Mouse (Mus musculus): Measurements from ENCODE around the gene Krtap3-2. TPM values are rescaled to one million over a fixed set of nuclear protein-coding genes. Genes with fewer than 3 reads are reported as not detected.
"Not testable (repeated sequence)": the region's sequence is repeated elsewhere in the genome, so short reads cannot be mapped to it uniquely, and the experiment has no call there.

Krtap3-2 gene
- total RNA-seq (2021): not detected
- not detected in 2 replicates for polyA plus RNA-seq (2012; rRNA removed)
- long read RNA-seq: 0 reads

DNA sequence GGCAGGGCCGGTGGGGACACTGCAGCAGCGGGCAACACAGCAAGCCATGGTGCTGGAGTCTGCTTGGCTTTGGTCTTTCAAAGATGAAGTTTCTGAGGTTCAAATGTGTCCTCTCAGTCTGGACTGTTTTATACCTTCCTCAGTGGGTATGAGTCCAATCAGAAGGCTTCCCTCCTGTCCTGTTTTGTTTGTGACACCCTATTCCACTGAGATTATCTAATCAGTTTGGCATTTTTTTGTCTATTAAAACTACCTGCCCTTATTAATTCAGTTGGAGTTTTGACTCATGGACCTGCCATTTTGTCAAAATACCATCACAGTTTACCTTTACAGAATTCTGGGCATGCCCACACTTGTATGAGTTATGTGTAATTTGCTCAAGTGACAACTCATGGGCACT, at the start of gene Krtap3-2:
Gene Krtap3-2 (minus strand): TSS at position 101 of the 400 bp plus-strand sequence.
- no peak for DNase-seq

DNA sequence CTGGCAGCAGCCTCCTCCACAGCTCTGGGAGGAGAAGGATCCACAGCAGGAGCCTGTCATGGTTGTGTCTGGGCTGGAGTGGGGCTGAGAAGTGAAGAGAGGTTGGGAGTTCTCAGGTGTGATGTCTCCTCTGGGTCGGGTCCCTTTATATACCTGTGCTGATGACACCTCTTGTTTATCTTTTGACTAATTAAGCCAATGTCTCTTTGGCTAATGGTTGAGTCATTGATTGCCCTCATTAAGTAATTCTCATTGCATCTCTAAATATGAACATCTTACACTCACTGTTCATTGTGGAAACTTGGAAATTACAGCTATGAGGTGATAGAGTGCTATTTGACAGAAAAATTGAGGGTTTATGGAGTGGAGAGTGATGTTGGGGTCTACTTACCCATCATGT, 46.6 kb upstream of the Krtap3-2 start, which contains the start of gene Gm11938:
Gene Gm11938 (minus strand): TSS at position 101 of the 400 bp plus-strand sequence.
- DNase-seq: not testable (repeated sequence)

DNA sequence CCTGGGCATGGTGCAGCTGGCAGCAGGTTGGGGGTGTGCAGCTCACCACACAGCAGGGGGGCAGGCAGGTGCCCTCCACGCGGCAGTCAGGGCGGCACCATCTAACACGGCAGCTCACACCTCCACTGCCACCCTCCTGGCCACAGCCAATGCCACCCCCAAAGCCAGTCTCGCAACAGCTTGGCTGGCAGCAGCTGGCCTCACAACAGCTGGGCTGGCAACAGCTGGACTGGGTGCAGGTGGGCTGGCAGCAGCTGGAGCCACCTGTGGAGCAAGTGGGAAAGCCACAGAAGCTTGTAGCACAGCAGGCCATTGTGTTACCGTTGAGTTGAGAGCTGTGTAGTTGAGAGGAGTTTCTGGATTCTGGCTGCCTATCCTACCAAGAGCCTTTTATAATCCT, 41.1 kb upstream of the Krtap3-2 start, which contains the start of gene Krtap9-3:
Gene Krtap9-3 (minus strand): TSS at position 364 of the 400 bp plus-strand sequence.
- not testable (repeated sequence) for DNase-seq

GRCm38 (mm10) chr11:99590981-99591380, 34.3 kb upstream of the Krtap3-2 start, which contains the start of gene Krtap1-3:
TSS of gene Krtap1-3 (minus strand) at chr11:99591339.
- no peak for DNase-seq

DNA sequence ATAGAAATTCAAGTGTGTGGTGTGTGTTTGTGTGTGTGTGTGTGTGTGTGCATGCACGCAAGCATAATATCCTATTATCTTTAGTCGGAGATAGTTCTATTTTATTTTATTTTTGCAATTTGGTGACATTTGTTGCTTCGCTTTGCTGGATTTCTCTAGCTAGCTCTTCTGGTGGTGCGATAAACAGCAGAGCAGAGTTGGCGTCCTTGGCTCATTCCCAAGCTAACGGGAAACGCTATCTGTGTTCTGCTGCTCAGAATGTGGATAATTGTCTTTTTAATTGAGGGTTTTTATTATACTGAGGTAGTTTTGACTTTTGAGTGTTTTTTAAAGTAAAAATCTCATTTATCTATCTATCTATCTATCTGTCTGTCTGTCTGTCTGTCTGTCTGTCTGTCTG, 28.4 kb upstream of the Krtap3-2 start:
- no peak for DNase-seq

GRCm38 (mm10) chr11:99583245-99583704, 26.6 kb upstream of the Krtap3-2 start, which contains the start of gene Krtap1-4:
TSS of gene Krtap1-4 (minus strand) at chr11:99583654.
- DNase-seq: no peak

DNA sequence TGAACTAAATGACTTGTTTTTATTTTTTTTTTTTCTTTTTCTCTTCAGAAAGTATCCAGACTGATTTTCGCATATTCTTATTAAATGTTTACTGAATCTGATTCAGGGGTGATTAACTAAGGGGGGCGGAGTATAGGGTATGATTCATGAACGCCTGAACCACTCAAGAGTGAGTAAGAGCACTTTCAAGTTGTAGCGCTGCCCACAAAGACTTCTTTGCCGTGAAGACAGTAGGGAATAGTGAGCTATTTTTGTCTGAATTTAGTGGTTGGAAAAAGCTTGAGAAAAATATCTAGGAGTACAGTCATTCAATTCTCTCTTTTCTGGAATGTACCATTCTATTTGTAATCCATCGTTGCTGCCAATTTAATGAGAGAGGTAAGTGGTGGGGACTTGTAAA, 24.9 kb upstream of the Krtap3-2 start:
- DNase-seq: no peak

DNA sequence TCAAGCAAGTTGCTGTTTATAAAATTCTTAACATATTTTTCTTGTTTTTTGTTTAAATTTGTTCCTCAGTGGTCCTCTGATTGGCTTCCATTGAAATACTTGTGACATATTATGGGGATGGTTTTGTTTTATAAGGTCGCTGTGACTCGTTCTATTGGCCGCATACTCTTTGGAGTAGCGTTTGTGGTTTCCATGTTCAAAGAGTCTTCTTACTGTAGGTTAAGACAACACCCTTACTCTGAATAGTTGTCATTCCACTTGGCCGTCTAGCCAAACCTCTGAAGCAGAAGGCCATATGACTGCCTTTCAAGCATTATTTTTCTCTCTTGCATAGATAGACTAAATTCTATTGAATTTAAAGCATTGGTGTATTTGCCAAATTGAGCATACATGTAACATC, 24.4 kb upstream of the Krtap3-2 start:
- no peak for DNase-seq

GRCm38 (mm10) chr11:99580636-99581035, 24.0 kb upstream of the Krtap3-2 start, which contains the start of gene Krtap1-5:
TSS of gene Krtap1-5 (minus strand) at chr11:99581016.
- no peak for DNase-seq

- DNase-seq: peak; percentile 71
These were observed 17.5 kb upstream of the Krtap3-2 start for GRCm38 (mm10) chr11:99574106-99574505.

GRCm38 (mm10) chr11:99573164-99573563, 16.5 kb upstream of the Krtap3-2 start:
- no peak for DNase-seq

GRCm38 (mm10) chr11:99566530-99566929, 9.9 kb upstream of the Krtap3-2 start, which contains the start of gene Krtap3-1:
TSS of gene Krtap3-1 (minus strand) at chr11:99566630.
- no peak for DNase-seq

DNA sequence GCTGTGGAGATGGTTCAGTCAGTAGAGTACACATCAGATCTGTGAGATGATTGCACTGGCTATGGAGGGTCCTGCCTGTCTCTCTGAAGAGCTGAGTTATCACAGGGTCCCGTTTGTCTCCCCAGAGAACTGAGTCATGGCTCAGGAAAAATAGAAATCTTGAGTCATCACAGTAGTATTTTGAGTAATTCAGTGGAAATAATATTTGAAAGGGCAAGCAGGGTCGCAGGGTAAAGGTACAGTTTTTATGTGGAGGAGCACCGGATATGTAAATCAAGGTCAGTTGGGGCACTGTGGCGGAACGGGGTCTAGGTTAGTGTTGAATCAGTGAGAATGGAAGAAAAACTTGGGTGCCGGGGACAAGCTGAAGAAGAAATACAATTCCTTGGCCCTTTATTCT, 5.9 kb upstream of the Krtap3-2 start:
- DNase-seq: no peak

DNA sequence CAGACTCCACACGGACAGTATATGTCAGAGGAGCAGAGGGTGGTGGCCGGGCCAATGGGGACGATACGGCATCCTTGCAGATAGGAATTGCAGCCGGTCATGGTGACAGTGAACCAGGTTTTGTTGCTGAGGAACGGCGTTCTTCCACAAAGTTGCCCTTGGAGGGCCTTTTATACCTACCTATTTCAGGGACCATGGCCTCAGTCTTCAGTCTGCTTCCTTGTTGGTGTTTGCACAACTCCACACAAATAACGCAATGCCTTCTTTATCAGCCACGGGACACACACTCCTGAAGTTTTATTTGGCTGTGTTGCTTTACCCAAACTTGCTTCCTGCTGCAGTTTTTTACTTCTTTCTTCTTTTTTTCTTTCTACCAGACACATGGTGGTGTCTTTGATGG, 2.7 kb upstream of the Krtap3-2 start, which contains the start of gene Gm11939:
Gene Gm11939 (minus strand): TSS at position 101 of the 400 bp plus-strand sequence.
- no peak for DNase-seq

- no peak for DNase-seq
These were observed 1.5 kb upstream of the Krtap3-2 start for GRCm38 (mm10) chr11:99557976-99558745.

DNA sequence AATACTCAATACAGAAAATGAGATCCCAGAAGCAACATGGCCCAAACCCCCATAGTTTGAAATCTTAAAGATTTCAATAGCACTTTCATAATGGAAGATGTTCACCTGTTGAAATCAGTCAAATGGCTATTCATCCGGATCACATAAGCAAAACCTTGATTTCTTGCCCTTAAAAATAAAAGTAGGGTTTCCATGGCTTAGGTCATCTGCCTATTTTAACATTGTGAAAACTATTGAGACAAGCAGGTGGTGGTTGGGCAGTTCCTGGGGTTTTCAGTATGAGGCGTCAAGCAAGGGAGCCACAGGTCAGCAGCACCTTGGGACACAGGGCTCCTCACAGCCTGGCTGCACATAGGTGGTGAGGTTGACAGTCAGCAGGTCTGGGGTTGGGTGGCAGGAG, 458 bp downstream of the Krtap3-2 start:
- no peak for DNase-seq

GRCm38 (mm10) chr11:99550765-99551164, 5.9 kb downstream of the Krtap3-2 start, which contains the start of gene Krtap3-3:
TSS of gene Krtap3-3 (minus strand) at chr11:99550865.
- DNase-seq: no peak

- DNase-seq: no peak
These were observed 8.8 kb downstream of the Krtap3-2 start for GRCm38 (mm10) chr11:99547892-99548291.

- DNase-seq: peak; percentile 9
These were observed 16.9 kb downstream of the Krtap3-2 start for GRCm38 (mm10) chr11:99539721-99540120.

DNA sequence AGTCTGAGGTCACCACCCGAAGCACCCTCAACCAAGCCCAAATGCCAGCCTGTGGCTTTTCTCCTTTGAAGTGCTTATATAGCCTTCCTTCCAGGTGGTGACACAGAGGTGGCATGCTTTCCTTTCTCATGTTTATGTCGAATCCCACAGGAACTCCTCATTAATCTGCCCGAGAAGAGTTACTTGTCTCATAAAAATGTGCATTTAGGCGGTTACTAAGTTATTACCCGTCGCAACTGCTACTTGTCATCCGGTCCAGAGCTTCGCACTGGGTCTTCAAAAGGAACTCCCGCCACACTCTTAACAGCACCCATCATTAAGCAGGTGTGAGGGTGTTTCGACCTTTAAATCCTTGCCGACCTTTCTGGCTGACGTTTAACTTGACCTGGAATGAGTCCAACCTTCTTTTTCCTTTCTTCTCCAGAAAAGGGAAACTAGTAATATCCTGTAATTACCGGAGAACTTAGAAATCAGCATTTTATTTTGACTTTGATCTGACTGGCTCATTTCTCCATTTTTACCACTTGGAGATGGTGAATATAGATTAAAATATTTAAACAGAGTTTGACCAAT, 35.3 kb downstream of the Krtap3-2 start, which contains the start of gene Krt39:
Gene Krt39 (minus strand): TSS at position 51 of the 573 bp plus-strand sequence.
- no peak for DNase-seq

DNA sequence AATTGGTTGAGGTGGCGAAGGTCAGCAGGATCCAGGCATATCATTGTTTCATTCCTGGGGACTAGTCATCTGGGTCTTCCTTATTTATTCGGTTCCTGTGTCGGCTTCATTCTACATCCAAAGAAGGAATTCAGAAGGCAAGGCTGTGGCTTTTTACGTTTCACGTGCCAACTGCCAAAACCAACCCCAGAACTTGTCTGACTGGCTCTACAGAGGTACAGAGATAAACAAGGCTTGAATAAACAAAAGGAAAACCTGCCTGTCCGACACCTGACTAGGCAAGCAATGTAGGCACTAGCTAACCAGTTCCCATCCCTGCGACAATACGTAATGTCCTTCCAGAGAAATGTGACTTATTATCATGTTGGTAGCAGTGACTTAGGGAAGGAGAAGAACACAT, 42.6 kb downstream of the Krtap3-2 start:
- DNase-seq: no peak
